Mouse (Mus musculus) heart, postnatal 14 days (tissue): ENCODE measurements around the gene Ilf3. TPM values are rescaled to one million over a fixed set of nuclear protein-coding genes. Genes with fewer than 3 reads are reported as not detected.

ENCODE experiments used
- DNase-seq, 2 experiments: peaks; one replicate each; pipeline ENCODE4 v3.0.0; 2021 to 2022
- intact Hi-C: fragments of 180-260 bp; cut with DNase I; formaldehyde crosslinking; loops from one replicate; pipeline ENCODE4 v1.15.1; 2025
- total RNA-seq, 2 experiments: library from RNA; stranded (reverse); gene quantifications; 2 replicates each; pipeline ENCODE4 v1.2.3; 2021

Ilf3 gene
- total RNA-seq, 2 experiments from 2014 or later = 30.6 to 31.3 TPM

- DNase-seq = peak; percentile 29 to 32
- intact Hi-C loops = no loop called here
These were observed 25.0 kb downstream of the Ilf3 start for GRCm38 (mm10) chr9:21392646-21393175.

DNA sequence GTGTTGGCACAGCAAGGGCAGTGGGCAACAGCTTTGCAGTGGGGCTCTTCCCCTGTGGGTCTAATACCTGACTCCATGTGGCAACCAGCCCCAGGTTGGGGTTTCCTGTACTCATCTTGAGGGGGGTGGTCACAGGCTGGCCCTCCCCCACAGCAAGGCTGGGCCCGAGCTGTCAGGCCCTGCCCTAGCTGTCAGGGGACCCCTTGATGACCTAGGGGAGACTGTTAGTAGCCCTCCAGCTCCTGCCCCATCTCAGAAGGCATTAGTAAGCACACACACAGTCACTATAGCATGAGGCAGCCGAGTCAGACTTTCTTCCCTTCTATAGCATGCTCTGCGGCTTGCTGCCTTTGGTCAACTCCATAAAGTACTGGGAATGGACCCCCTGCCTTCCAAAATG is 28.0 kb downstream of the Ilf3 start:
- intact Hi-C loops = no loop called here
- no peak for DNase-seq

DNA sequence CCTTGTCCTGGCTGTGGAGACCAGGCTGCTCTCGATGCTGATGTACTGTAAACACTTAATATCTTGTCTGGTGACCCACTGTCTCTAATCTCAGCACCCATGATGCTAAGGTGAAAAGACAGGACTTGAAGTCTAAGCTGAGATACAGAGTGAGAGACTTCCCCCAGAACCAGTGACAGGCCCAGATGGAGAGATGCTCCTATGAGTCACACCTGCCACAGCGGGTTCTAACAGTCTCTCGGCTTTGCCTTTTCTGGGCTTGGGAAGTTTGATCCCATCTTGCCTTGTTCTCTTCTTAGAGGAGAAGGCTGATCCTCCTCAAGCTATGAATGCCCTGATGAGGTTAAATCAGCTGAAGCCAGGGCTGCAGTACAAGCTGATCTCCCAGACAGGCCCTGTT is 29.5 kb downstream of the Ilf3 start:
- intact Hi-C loops = no loop called here
- no peak for DNase-seq

DNA sequence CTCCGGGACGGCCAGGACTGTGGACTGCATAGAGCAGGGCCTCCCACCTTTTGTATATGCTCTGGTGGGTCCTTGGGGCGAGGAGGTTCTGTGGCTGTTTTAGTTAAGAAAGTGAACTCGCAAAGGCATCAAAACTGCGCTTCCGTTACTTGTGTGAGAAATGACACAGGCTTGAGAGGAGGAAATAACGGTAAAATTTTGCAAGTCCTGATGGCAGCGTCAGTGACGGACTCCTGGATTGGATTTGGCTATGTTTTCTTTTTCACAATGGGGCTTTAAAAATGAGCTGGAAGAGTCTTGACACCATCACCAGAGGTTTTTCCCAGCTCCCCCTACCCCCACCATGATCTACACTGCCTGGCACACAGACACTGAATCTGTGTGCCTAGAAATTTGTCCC is 33.4 kb downstream of the Ilf3 start:
- DNase-seq = no peak
- intact Hi-C loops = no loop called here

GRCm38 (mm10) chr9:21402764-21403253 is 35.1 kb downstream of the Ilf3 start:
- DNase-seq = peak in 1 of 2 experiments; percentile 45
- intact Hi-C loops = no loop called here

- no peak for DNase-seq
- intact Hi-C loops = no loop called here
These were observed 36.1 kb downstream of the Ilf3 start for GRCm38 (mm10) chr9:21403745-21404144.

GRCm38 (mm10) chr9:21405525-21405924 is 37.9 kb downstream of the Ilf3 start:
- intact Hi-C loops = no loop called here
- no peak for DNase-seq

- intact Hi-C loops = no loop called here
- DNase-seq = peak; percentile 37 to 50
These were observed 40.3 kb downstream of the Ilf3 start for GRCm38 (mm10) chr9:21407951-21408350.

- intact Hi-C loops = no loop called here
- DNase-seq = no peak
These were observed 41.0 kb downstream of the Ilf3 start for GRCm38 (mm10) chr9:21408624-21409023.

DNA sequence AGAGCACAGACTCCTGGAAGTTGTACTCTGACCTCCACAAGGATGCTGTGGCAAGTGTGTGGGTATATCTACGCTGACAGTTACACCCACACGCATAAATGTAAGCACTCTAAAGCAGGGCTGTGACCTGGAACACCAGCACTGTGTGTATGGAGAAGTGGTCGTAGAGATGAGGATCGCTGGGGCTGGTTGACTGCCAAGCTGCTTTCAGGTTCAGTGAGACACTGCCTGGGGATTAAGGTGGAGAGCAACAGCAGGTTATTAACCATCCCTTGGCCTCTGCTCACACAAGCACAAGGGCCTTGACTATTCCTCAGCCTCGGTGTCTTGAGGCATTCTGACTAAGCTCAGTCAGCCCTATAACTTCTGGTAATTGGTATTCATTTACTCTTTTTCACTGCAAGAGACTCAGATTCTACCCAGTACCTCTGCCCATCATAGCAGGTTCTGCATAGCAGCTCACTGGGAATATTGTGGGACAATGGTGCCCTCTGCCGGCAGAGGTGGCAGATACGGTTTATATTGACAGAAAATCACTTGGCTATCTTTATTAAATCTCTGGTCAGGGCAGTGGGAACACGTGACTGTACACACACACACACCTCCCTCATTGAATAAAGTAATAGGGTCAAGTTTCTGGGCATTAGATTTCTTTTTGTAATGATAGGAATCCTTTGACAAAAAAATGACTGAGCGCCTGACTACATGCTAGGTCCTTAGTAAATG is 42.1 kb downstream of the Ilf3 start:
- intact Hi-C loops = loop anchor here (1.0 to 2.0 kb wide), 3 partner anchors 41 to 96 kb away; no protein-coding TSS in a partner anchor
- DNase-seq = peak; percentile 84 to 89

DNA sequence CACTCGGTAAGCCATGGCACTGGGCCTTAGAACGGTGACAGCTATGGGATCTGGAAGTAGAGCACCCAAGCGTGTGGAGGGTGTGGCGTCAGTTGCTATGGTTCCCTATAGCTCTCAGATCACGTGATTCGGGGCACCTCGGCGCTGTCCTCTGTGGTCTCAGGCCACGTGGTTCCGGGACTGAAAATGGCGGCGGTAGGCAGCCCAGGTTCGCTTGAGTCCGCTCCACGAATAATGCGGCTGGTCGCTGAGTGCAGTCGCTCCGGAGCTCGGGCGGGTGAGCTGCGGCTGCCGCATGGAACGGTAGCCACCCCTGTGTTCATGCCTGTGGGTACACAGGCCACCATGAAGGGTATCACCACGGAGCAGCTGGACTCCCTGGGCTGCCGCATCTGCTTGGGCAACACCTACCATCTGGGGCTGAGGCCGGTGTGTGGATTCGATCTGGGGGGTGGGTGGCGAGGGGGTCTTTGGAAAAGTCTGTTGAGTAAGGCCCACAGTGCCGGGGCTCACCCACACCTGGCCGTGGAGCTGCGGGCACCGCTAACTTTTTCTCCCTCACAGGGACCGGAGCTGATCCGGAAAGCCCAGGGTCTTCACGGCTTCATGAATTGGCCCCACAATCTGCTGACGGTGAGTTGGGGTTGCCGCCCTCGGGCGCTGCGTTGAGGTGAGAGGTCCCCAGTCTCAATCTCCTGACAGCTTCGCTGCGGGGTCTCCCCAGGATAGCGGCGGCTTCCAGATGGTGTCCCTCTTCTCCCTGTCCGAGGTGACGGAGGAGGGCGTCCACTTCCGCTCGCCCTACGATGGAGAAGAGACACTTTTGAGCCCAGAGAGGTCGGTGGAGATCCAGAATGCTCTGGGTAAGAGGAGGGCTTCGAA is 44.2 kb downstream of the Ilf3 start, which contains the start of gene Qtrt1:
Qtrt1 (plus strand) TSS at position 169 of the 882 bp plus-strand sequence.
- DNase-seq = peak; percentile 73 to 79
- intact Hi-C loops = loop anchor here (2.0 kb wide), 1 partner anchor 57 kb away; no protein-coding TSS in a partner anchor

GRCm38 (mm10) chr9:21417866-21418265 is 50.2 kb downstream of the Ilf3 start:
- DNase-seq = no peak
- intact Hi-C loops = no loop called here

DNA sequence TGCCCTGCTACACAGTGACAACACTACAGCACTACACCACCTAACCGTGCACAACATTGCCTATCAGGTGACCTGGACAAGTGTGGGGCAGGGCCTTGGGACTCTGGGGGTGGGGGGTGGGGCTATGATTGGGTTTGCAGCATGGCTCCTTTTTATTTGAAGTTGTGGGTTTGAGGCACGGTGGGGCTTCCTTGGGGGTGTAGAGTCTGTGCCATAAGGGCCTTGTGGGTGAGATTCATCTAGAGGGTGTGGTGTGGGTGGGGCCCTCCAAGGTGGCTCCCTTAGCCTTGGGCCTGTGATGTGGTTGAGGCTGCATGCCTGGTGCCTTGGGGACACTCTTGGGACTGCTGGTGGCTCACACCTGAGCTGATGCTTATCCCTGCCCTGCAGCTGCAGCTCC is 52.0 kb downstream of the Ilf3 start:
- no peak for DNase-seq
- intact Hi-C loops = no loop called here

DNA sequence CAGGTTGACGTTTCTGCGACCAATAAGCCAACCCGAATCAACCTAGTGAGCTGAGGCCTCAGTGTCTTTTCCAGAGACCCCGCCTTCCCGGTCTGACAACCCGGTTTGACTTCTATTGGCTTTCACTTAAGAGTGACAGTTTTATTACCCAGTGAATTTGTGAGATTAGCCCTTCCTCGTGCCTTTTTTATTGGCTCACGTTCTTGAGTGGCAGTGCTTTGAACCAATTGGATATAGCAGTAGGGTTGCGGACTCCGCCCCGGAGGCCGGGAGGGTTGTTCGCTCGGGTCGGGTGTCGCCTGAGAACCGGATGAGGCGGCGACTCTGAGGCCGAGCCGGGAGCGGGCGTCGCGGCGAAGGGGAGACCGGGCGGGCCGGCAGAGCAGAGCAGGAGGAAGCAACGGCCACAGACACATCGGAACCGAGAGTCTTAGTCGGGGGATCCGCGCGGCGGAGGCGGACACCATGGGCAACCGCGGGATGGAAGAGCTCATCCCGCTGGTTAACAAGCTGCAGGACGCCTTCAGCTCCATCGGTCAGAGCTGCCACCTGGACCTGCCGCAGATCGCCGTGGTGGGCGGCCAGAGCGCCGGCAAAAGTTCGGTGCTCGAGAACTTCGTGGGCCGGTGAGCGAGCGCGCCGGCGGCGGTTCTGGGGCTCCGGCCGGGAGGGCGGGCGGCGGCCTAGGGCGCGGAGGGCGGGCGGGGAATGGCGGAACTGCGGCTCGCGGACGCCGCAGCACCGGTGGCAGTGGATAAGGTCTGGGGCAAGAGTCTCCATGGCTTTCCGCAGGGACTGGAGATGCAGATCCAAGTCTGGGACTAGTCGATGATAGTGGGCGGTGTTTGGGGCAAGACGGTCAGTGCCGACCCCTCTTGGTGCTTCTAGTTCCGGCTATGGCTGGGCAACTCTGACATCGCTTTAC is 57.2 kb downstream of the Ilf3 start, which contains the start of gene Dnm2:
Dnm2 (plus strand) TSS at position 278 of the 925 bp plus-strand sequence.
- intact Hi-C loops = loop anchor here (2.0 kb wide), 1 partner anchor 38 kb away; no protein-coding TSS in a partner anchor
- DNase-seq = peak; percentile 96 to 98

DNA sequence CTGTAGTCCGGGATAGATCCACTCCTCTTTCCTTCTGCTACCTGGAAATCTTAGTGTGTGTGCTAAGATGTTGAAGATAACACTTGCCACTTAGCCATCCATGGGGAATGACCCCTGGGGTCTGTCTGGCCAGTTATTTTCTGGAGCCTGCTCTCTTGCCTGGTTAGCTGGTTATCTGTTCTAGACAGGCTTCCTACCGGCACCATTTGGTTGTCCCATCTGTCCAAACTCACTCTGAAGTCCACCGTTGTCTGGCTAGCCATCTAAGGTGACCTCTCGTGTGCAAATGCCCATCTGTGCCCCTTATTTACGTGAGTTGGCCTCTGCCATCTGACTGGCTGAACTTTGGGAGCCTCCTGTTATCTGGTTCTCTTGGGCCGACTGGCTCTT is 57.9 kb downstream of the Ilf3 start:
- DNase-seq = no peak
- intact Hi-C loops = loop anchor here (2.0 kb wide), 1 partner anchor 37 kb away; no protein-coding TSS in a partner anchor

- no peak for DNase-seq
- intact Hi-C loops = no loop called here
These were observed 58.3 kb downstream of the Ilf3 start for GRCm38 (mm10) chr9:21426013-21426412.

DNA sequence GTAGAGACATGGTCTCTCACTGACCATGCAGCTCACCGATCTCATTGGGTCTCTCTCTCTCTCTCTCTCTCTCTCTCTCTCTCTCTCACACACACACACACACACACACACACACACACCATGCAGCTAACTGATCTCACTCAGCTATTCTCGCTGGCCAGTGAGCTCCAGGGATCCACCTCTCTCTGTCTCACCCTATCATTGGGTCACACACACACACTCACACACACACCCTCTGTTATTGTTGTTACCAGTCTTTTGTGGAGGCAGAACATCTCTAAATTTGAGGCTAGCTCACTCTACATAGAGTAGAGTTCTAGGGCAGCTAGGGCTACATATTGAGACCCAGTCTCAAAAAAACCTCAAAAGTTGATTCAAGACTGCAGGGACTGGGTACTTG is 58.9 kb downstream of the Ilf3 start:
- no peak for DNase-seq
- intact Hi-C loops = no loop called here

DNA sequence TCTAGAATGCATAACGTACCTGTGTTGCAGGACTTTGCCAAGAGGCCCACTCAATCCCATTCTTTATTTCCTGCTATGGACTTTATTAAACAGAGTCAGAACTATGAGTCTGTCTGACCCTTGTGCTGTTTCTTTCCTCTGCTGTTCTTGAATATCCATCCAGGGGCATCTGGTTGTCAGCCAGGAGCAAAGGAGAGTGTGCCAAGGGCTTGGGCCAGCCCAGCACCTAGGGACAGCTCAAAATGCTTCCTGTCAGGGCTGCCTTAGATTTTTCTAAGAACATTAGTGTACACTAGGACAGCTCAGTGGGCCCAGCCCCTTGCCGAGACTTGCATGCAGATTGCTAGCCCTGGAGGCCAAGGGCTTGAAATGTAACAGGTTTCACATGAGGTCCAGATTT is 60.1 kb downstream of the Ilf3 start:
- DNase-seq = peak; percentile 44 to 63
- intact Hi-C loops = no loop called here

GRCm38 (mm10) chr9:21428178-21428577 is 60.5 kb downstream of the Ilf3 start:
- intact Hi-C loops = no loop called here
- DNase-seq = no peak

DNA sequence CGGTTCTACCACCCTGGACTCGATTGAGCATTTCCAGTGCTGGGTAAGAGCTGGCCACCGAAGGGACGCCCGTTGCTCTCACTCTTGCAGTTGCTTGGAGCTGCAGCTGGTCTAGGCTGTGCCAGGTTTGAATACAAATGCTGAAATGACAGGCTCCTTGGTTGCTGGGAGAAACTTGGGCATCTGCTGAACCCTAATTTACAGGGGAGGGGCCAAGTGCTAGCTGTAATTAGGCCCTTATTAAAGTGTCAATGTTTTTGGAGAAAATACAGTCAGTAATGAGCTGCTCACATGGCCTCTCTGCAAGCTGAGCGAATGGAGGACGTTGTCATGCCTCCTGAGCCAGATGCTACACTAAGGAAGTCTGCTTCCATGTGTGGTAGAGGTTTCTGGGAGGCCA is 63.1 kb downstream of the Ilf3 start:
- intact Hi-C loops = no loop called here
- no peak for DNase-seq
